Mouse (Mus musculus) heart, postnatal 0 days (tissue): ENCODE results near the gene Cldn9. TPM values are rescaled to one million over a fixed set of nuclear protein-coding genes. Genes with fewer than 3 reads are reported as not detected.

ENCODE experiments used
- ATAC-seq: fragments of 200-750 bp; cut with Nextera tagmentation; 2 replicates; pipeline ENCODE4 v1.8.0; 2017; ENCODE audit warnings: low read depth, moderate number of reproducible peaks, moderate library complexity; ENCODE audit not compliant: insufficient read depth
- DNase-seq: peaks from one replicate; pipeline ENCODE4 v3.0.0-alpha.2; 2016; ENCODE audit warnings: low spot score
- H3K27ac ChIP-seq: fragments of 300-500 bp; sonication (generic); 2 replicates; pipeline ENCODE4 v1.5.1; 2014; ENCODE audit warnings: low read depth, mild to moderate bottlenecking
- H3K27me3 ChIP-seq: fragments of 300-500 bp; sonication (generic); 2 replicates; pipeline ENCODE4 v1.6.1; 2014; ENCODE audit warnings: low read length, mixed read lengths; ENCODE audit not compliant: control insufficient read depth, insufficient read depth
- H3K36me3 ChIP-seq: fragments of 300-500 bp; sonication (generic); replicated peaks from 2 replicates; pipeline ENCODE4 v1.6.1; 2014; ENCODE audit warnings: low read length, mixed read lengths; ENCODE audit not compliant: control insufficient read depth, insufficient read depth
- H3K4me1 ChIP-seq: fragments of 300-500 bp; sonication (generic); 2 replicates; pipeline ENCODE4 v1.6.1; 2014; ENCODE audit warnings: antibody characterized with exemption; ENCODE audit not compliant: control insufficient read depth, insufficient read depth
- H3K4me2 ChIP-seq: fragments of 300-500 bp; sonication (generic); 2 replicates; pipeline ENCODE4 v1.6.1; 2014; ENCODE audit warnings: low read depth, mild to moderate bottlenecking, low read length, moderate library complexity
- H3K4me3 ChIP-seq: fragments of 300-500 bp; sonication (generic); 2 replicates; pipeline ENCODE4 v1.5.1; 2014; ENCODE audit warnings: low read depth, low read length
- H3K9ac ChIP-seq: fragments of 300-500 bp; sonication (generic); replicated peaks from 2 replicates; pipeline ENCODE4 v1.6.1; 2014; ENCODE audit warnings: low read depth, low read length, mixed read lengths
- H3K9me3 ChIP-seq: fragments of 300-500 bp; sonication (generic); replicated peaks from 2 replicates; pipeline ENCODE4 v1.6.1; 2016; ENCODE audit warnings: low read length; ENCODE audit not compliant: control insufficient read depth
- CTCF ChIP-seq: IDR thresholded peaks from 2 replicates; pipeline ENCODE4 v1.5.1; 2016; ENCODE audit warnings: antibody characterized with exemption, control low read depth, low read depth
- EP300 ChIP-seq: IDR thresholded peaks from 2 replicates; pipeline ENCODE4 v1.6.1; 2016; ENCODE audit warnings: antibody characterized with exemption, low read depth
- WGBS: fragments of 180-500 bp; shearing (Covaris S2); extraction: QIAGEN DNeasy Blood & Tissue Kit; methylation state at CpG from one replicate; pipeline ENCODE4 v1.1.7; 2014; 5-methylcytosine and 5-hydroxymethylcytosine counted together
- polyA plus RNA-seq: library from polyadenylated mRNA; unstranded; fragments of >200 nt; fragmentation: Nextera tagmentation; extraction: Ambion mirVana; gene quantifications from 2 replicates; pipeline ENCODE4 v1.2.1, GENCODE M21; 2015
- total RNA-seq: library from RNA; depleted of rRNA; stranded (reverse); fragments of >200 nt; gene quantifications from 2 replicates; pipeline ENCODE4 v1.2.3, GENCODE M21; 2014; ENCODE audit warnings: low replicate concordance

The Cldn9 gene
- total and polyA plus RNA-seq, 2 experiments from 2014 or later = not detected

GRCm38 (mm10) chr17:23679127-23679835 lies 4.5 kb downstream of the Cldn9 start, which contains the start of gene Cldn6:
Gene Cldn6 (plus strand): TSS chr17:23679249.
- Histone ChIP-seq H3K4me2 (peak within 1 kb of the TSS; percentile 40; the same call in 1 of the 2 replicates), H3K9ac (no peak within 1 kb of the TSS), H3K27me3 (peaks cover 63% of the 10 kb centered on the region), H3K9me3 (no peaks in the 10 kb centered on the region), H3K36me3 (0 out of 2 replicates have a peak, but pooled peaks cover 4% of the 10 kb centered on the region), H3K4me1 (peaks cover 23% of the 10 kb centered on the region; the same call in 1 of the 2 replicates), H3K27ac (no peak within 1 kb of the TSS), H3K4me3 (peak within 1 kb of the TSS; percentile 26)
- TF ChIP-seq CTCF = no peak
- TF ChIP-seq EP300 = no peak
- ATAC-seq (no peak), DNase-seq (no peak)
- 5% methylated on average over 38 of the region's 38 CpGs for WGBS

- H3K9me3 ChIP-seq = no peaks in the 10 kb centered on the region
- H3K4me1 ChIP-seq = peaks cover 27% of the 10 kb centered on the region; the same call in 1 of the 2 replicates
- H3K36me3 ChIP-seq = 0 out of 2 replicates have a peak, but pooled peaks cover 4% of the 10 kb centered on the region
- peak within 1 kb of the TSS; percentile 69 for H3K4me3 ChIP-seq
- DNase-seq (peak; percentile 83), ATAC-seq (peak; percentile 37)
- peak within 1 kb of the TSS; percentile 87 for H3K9ac ChIP-seq
- H3K27ac ChIP-seq = peak within 1 kb of the TSS; percentile 97
- H3K4me2 ChIP-seq = peak within 1 kb of the TSS; percentile 80
- WGBS = under 1% methylated on average over 34 of the region's 34 CpGs
- TF ChIP-seq CTCF (no peak), EP300 (no peak)
- H3K27me3 ChIP-seq = peaks cover 43% of the 10 kb centered on the region
These were observed 6.6 kb downstream of the Cldn9 start, which contains the start of gene Tnfrsf12a for GRCm38 (mm10) chr17:23677236-23677679. Gene Tnfrsf12a (minus strand): TSS chr17:23677468.

- Histone ChIP-seq H3K9me3 (no peaks in the 10 kb centered on the region), H3K27ac (peak overlapping the region; percentile 97), H3K4me3 (peak overlapping the region; percentile 69), H3K9ac (peak overlapping the region; percentile 87), H3K27me3 (peaks cover 36% of the 10 kb centered on the region), H3K4me2 (peak overlapping the region; percentile 80), H3K4me1 (peaks cover 27% of the 10 kb centered on the region; the same call in 1 of the 2 replicates), H3K36me3 (0 out of 2 replicates have a peak, but pooled peaks cover 4% of the 10 kb centered on the region)
- peak; percentile 60 for DNase-seq
- peak; percentile 43 for ATAC-seq
- TF ChIP-seq CTCF (no peak), EP300 (peak; percentile 85; the same call in 1 of the 2 replicates)
- under 1% methylated on average over 34 of the region's 37 CpGs for WGBS
These were observed 7.3 kb downstream of the Cldn9 start for GRCm38 (mm10) chr17:23676473-23677031.

GRCm38 (mm10) chr17:23675564-23676281 lies 8.1 kb downstream of the Cldn9 start:
- H3K27me3 ChIP-seq = peaks cover 27% of the 10 kb centered on the region
- H3K9ac ChIP-seq = peak overlapping the region; percentile 87
- H3K36me3 ChIP-seq = 0 out of 2 replicates have a peak, but pooled peaks cover 4% of the 10 kb centered on the region
- H3K4me1 ChIP-seq = peaks cover 27% of the 10 kb centered on the region; the same call in 1 of the 2 replicates
- H3K4me3 ChIP-seq = peak overlapping the region; percentile 69
- H3K27ac ChIP-seq = peak overlapping the region; percentile 97
- H3K4me2 ChIP-seq = peak overlapping the region; percentile 80
- TF ChIP-seq CTCF = peak; percentile 10; the same call in 1 of the 2 replicates
- TF ChIP-seq EP300 = no peak
- 6% methylated on average over 15 of the region's 15 CpGs for WGBS
- DNase-seq (peak; percentile 24), ATAC-seq (no peak)
- no peaks in the 10 kb centered on the region for H3K9me3 ChIP-seq

- 6% methylated on average over 5 of the region's 5 CpGs for WGBS
- peaks cover 21% of the 10 kb centered on the region for H3K27me3 ChIP-seq
- H3K9ac ChIP-seq = peak overlapping the region; percentile 87; the same call in 1 of the 2 replicates
- DNase-seq = peak; percentile 62
- peak overlapping the region; percentile 80 for H3K4me2 ChIP-seq
- 0 out of 2 replicates have a peak, but pooled peaks have one; percentile 13 for TF ChIP-seq EP300
- no peak for TF ChIP-seq CTCF
- H3K27ac ChIP-seq = peak overlapping the region; percentile 97
- ATAC-seq = no peak
- H3K4me1 ChIP-seq = peaks cover 27% of the 10 kb centered on the region; the same call in 1 of the 2 replicates
- H3K4me3 ChIP-seq = peak overlapping the region; percentile 69
- H3K9me3 ChIP-seq = no peaks in the 10 kb centered on the region
- H3K36me3 ChIP-seq = peaks cover 10% of the 10 kb centered on the region
These were observed 8.7 kb downstream of the Cldn9 start for GRCm38 (mm10) chr17:23675127-23675526.
